Mouse (Mus musculus) lung, postnatal 10 days (tissue): Measurements from ENCODE around the gene Myh7b.

Experiments used
- DNase-seq: peaks from one replicate; pipeline ENCODE4 v3.0.0; 2021

The Myh7b gene

DNA sequence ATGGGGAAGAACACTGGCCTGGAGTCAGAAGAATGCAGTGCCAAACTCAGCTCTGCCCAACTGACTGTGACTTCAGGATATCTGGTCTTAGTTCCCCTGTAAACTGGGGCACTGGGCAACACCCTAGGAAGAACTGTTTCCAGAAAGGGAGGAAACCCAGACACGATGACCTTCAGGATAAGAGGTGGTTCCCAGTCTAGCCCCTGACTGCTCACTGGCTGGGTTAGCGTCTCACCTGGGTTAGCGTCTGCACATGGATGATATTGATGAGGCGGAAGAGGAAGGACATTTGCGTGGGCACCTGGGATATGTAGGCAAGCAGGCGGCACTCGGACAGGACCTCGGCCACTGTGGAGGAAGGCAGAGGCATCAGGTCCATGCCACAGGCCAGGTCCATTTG lies 24.9 kb downstream of the Myh7b start:
- DNase-seq = no peak

DNA sequence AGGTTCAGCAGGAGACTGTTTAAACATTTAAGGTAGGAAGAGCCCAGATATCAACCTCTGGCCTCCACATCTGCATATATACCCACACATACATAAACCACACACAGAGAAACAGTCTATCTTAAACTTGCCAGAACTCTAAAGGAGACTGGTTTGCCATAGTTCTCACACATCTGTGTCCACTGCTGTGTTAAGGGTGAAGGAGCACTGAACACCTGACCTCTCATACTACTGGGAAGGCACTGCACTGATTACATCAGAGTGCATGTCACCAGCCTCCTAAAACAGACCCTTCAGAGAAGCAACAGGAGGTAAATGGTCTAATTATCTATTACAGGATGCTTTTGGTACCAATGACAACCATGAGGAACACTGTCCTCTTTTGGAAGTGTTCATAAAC lies 25.9 kb downstream of the Myh7b start:
- DNase-seq = no peak

GRCm38 (mm10) chr2:155637411-155637810 lies 26.4 kb downstream of the Myh7b start:
- DNase-seq = no peak

GRCm38 (mm10) chr2:155640656-155641055 lies 29.6 kb downstream of the Myh7b start:
- no peak for DNase-seq

DNA sequence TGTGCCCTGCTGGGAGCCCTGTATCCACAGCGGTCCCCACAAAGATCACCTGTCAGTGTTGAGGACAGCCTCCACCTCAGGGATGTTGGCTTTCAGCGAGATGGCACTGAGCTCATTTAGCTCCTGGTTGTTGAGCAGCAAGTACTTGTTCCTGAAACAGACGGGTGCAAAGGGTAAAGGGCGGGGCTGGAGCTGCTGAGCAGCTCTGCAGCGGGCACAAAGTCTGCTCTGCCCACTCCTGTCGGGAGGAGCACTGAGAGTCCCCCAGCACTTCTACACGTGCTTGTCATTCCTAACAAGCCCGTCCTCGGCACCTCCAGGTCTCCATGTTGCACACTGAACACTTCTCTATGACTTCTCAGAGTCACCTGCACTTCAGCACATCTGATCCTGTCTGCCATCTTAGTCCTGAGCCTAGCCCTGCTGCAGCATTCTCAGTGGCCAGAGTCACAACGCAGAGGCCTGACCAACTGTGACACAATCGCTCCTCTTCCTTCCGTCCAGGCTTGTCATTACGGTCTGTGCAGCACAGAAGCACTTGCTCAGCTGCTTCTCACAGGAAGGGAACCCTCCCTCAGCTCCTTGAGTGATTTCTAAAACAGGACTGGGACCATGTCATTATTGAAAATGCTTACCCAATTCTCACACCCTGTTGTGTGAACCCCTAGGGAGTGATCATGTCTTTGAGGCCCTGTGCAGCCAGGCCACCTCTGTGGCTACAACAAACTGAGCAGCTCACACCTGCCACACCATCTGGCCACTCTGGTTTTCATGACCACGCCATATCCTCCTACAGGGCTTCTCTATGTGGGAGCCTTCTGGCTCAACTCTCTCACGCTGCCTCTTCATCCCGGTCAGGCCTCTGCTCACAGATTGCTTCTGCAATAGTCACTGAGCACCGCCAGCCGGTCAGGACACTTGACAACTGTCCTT lies 30.8 kb downstream of the Myh7b start:
- DNase-seq = no peak

GRCm38 (mm10) chr2:155645746-155646145 lies 34.7 kb downstream of the Myh7b start:
- no peak for DNase-seq

DNA sequence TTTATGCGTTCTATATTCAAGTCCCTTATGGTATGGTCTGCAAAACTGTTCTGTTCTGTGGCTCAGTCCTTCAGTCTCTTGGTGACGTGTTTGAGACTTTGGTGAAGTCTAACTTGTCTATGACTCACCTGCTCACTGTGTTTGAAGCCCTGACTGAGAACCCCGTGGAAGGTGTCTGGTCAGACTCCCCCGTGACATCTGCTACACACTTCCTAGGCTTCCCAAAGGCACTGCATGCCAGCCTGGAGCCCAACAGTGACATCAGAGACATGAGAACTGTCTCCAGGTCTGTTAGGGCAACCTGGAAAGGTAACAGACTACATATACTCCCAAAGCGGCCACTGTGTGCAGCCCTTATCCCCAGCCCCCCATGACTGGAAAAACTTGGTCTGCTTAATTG lies 41.6 kb downstream of the Myh7b start:
- DNase-seq = no peak

- no peak for DNase-seq
These were observed 44.9 kb downstream of the Myh7b start for GRCm38 (mm10) chr2:155655759-155656372.

DNA sequence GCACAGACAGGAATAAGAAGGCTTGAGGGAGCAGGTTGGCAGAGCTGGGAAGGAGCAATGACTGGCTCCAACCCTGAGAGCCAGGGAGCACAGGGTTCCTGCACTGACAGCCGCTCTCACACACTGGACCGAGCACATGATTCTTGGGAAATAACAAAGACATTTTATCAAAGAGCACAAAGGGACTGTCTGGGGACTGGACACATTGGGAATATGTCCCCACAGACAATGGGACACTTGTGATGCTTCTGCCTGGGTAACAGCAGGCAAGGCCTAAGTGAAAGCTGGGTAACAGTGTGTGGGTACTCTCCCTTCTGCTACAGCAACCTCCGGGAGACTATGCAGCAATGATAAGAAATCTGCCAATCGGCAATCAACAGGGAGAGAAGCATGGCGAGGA lies 51.4 kb downstream of the Myh7b start:
- DNase-seq = no peak

DNA sequence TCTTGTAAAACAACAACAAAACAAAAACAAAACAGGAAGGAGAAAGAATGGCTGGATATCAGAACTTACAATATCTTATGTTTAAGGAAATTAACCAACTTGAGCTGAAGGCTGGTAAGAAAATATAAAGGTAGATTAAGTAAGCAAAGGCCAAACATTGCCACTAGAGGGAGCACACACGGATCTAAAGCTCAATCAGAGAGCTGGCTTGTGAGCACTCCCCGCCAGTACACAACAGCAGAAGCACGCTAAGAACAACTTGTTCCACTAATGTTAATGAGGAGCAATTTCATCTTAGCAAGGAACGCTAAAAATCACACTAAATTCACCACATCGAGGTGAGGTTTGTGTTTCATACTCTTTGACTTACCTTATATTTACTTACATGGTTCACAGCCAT lies 52.1 kb downstream of the Myh7b start:
- DNase-seq = peak; percentile 64

DNA sequence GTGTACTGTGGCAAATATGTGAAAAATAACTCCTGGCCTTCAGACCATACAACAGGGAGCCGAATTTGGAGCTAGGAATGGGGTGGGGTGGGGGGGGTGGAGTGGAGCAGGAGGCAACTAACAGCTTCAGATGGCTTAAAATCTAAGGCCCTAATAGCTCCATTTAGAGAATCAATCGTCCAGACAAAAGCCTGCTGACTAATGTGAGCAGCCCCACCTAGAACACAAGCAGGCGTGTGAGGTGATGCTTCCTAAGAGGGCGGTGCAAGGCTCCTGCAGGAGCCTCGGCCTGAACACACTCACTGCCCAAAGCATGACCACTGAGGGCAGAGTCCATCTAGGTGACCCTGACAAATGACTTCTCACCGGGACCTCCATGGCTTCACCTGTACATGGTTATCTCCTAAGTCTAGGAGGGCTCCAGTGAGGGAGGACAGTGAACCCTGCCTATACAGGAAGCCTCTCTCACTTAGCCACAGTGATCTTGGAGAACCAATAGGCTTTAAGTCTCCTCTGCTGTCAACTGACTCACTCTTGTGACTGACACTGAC lies 53.0 kb downstream of the Myh7b start:
- DNase-seq = no peak

DNA sequence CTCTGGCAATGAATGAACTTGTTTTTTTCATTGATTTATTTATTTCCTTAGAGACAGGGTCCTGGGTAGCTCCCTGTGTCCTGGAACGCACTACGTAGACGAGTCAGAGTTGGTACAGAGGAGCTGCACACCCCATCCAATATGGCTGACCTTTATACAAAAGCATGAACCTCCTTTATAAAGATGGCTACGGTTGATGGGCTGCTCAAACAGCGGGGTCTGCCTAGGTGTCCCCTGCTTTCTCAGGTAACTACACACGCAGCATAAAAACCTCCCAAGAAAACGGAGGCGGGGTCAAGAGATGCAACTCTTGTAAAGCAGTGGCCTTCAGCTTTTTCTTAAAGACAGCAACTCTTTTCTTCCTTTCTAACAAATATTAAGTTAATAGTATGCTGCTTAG lies 56.9 kb downstream of the Myh7b start:
- DNase-seq = no peak

DNA sequence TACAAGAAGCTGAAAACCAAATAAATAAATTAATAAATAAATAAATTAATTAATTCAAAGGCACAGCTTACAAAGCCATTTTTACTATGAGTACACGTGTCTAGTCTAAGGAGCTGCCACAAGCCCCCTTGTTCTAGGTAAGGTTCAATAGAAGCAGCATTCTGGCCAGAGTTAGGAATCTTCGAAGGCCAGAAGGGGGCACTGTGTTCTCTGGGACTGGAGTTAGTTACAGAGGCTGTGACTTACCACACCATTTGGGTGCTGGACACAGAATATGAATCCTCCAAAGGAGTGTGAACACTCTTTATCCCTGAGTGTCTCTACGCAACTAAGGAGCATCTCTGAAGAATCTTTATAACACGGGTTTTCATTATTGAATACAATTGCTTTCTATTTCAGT lies 57.4 kb downstream of the Myh7b start:
- peak; percentile 54 for DNase-seq

DNA sequence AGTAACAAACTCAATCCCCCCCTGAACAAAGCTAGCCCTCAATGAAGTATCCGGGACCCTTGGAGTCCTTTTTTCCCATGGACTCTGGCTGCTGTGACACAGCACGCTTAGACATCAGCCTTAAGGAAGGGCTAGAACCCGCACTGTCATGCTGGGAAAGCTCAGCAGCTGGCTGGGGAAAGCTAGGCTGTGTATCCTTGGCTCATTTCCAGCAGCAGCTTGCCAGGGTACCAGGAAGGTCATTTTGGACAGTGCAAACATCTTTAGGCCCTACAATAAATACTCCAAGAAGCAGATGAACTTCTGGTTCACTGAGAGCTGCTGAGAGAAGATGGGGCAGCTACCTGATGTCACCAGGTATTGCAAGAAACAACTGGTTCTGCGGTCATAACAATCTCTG lies 60.2 kb downstream of the Myh7b start:
- peak; percentile 34 for DNase-seq

GRCm38 (mm10) chr2:155673546-155673945 lies 62.5 kb downstream of the Myh7b start:
- DNase-seq = peak; percentile 77

- DNase-seq = no peak
These were observed 64.1 kb downstream of the Myh7b start for GRCm38 (mm10) chr2:155675118-155675517.

DNA sequence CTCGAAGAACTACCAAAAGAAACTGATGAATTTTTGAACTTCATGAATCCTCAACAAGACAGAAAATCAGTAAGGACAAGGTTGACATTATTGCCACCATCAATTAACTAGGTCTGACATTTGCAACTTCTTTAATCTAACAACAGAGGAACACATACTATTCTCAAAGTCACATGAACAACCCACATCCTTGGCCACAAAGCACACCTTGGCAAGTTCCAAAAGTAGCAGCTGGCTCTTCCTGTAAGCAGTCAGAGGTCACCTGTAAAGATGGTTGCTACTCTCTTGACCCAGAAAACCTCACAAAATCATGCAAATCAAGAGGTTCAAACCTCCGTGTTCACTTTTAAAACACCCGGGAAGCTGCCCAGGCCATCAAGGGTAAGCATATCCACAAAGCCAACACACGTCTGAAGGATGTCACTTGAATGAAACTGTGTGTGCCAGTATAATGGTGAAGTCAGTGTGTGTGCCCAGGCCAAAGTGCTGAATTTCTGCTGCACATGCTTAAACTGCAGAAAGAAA lies 68.6 kb downstream of the Myh7b start:
- no peak for DNase-seq

DNA sequence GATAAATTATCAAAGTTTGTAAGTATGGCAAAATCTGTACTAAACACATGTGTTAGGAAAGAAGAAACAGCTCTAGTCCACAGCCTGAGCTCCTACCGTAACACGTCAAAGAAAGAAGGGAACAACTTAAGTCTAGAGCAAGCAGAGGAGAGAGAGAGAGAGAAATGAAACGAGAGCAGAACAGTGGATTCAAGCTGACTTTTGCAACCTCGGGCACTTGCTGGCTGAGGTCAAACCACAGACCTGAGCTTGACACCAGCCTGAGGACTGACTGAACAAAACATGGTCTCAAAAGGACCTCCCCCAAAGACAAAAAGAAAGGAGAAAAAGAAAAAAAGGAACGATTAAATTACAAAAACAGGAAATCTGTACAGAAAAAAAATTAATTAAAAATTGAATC lies 69.6 kb downstream of the Myh7b start:
- DNase-seq = no peak

- no peak for DNase-seq
These were observed 70.2 kb downstream of the Myh7b start for GRCm38 (mm10) chr2:155681194-155681593.

DNA sequence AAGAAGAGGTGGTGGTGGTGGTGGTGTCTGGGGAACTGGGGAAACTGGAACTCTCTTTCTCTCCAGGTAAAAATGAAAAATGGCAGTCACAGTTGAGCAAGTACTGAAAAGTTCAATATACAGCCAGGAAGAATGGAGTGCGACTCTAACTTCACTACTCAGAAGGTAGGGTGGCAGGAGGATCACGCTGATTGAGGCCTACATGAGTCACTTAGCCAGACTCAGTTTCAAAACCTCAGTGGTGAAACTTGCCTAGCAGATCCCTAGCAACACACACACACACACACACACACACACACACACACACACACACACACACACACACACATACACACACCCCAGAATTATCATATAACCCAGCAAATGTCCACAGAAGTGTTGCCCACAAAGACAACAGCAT lies 70.9 kb downstream of the Myh7b start:
- no peak for DNase-seq

DNA sequence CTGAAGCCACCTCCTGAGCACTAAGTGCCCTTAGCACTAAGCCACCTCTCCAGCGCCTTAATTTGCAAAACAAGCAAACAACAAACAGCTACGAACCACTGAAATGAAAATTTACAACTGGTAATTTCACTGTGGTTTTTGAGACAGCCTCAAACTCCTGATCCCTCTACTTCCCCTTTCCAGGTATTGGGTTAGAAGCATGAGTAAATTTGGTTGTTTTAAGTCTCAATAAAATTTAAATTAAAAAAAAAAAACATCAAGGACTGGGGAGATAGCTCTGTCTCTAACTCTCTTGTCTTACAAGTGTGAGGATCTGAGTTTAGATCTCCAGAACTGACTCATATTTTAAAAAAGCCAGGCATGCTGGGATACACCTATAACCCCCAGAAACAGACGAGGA lies 72.1 kb downstream of the Myh7b start:
- no peak for DNase-seq

DNA sequence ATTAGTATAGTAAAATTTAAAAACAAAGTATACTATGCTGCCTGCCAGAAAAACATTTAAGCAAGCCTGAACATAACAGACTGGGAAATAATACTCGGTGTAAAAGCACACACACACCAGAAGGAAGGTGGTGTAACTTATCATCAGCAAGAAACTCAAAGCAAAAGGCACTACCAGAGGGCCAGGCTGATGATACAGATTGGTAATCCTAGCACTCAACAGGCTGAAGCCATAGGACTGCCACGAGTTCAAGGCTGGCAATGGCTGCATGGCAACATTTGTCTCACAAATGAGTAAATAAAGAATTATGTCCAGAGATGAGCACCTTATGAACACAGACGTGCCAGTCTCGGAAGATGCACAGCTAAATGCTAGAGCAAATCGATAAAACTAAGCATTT lies 72.8 kb downstream of the Myh7b start:
- no peak for DNase-seq
